Mouse (Mus musculus) embryonic facial prominence, embryonic 14.5 days (tissue): ENCODE data around the gene Ccdc107. TPM values are rescaled to one million over a fixed set of nuclear protein-coding genes. Genes with fewer than 3 reads are reported as not detected.

Experiments used
- polyA plus RNA-seq: library from polyadenylated mRNA; unstranded; fragments of >200 nt; fragmentation: Nextera tagmentation; extraction: Ambion mirVana; gene quantifications from 2 replicates; pipeline ENCODE4 v1.2.1, GENCODE M21; 2014

The Ccdc107 gene
- polyA plus RNA-seq, 1 experiment from 2014 or later = 68.2 TPM

Other genes with a start within 250 kb of the Ccdc107 start
- gene Atp8b5, start 225.7 kb upstream of the Ccdc107 start, polyA plus RNA-seq = 0.14 and 0.36 TPM in 2 replicates
- gene Rusc2, start 110.9 kb upstream of the Ccdc107 start, polyA plus RNA-seq = 11.3 and 11.5 TPM in 2 replicates
- gene Fam166b, start 63.8 kb upstream of the Ccdc107 start, polyA plus RNA-seq = 0.22 and 0.33 TPM in 2 replicates
- 13.2 and 14.8 TPM in 2 replicates for gene Tesk1, start 51.0 kb upstream of the Ccdc107 start, polyA plus RNA-seq
- gene Cd72, start 38.3 kb upstream of the Ccdc107 start, polyA plus RNA-seq = 2.9 and 3.9 TPM in 2 replicates
- not detected in 2 replicates for gene Sit1, start 9.2 kb upstream of the Ccdc107 start, polyA plus RNA-seq
- 22.3 and 29.5 TPM in 2 replicates for gene Arhgef39, start 6.8 kb downstream of the Ccdc107 start, polyA plus RNA-seq
- 0.43 and 1.1 TPM in 2 replicates for gene Car9, start 14.1 kb downstream of the Ccdc107 start, polyA plus RNA-seq
- 811 and 1,069 TPM in 2 replicates for gene Tpm2, start 30.9 kb downstream of the Ccdc107 start, polyA plus RNA-seq
- 79.6 and 83.0 TPM in 2 replicates for gene Creb3, start 69.4 kb downstream of the Ccdc107 start, polyA plus RNA-seq
- gene Tln1, start 69.8 kb downstream of the Ccdc107 start, polyA plus RNA-seq = 67.8 and 70.2 TPM in 2 replicates
- 25.1 and 25.7 TPM in 2 replicates for gene Rgp1, start 85.8 kb downstream of the Ccdc107 start, polyA plus RNA-seq
- gene Gba2, start 86.0 kb downstream of the Ccdc107 start, polyA plus RNA-seq = 15.1 and 19.1 TPM in 2 replicates
- 1.3 and 1.5 TPM in 2 replicates for gene Msmp, start 91.6 kb downstream of the Ccdc107 start, polyA plus RNA-seq
- gene Npr2, start 139.0 kb downstream of the Ccdc107 start, polyA plus RNA-seq = 23.0 and 24.6 TPM in 2 replicates
- 1.5 and 4.0 TPM in 2 replicates for gene Spag8, start 160.7 kb downstream of the Ccdc107 start, polyA plus RNA-seq
- gene Hint2, start 163.6 kb downstream of the Ccdc107 start, polyA plus RNA-seq = 80.2 and 86.2 TPM in 2 replicates
- gene Tmem8b, start 176.1 kb downstream of the Ccdc107 start, polyA plus RNA-seq = 2.7 and 3.4 TPM in 2 replicates
- 3.9 and 4.3 TPM in 2 replicates for gene Fam221b, start 176.2 kb downstream of the Ccdc107 start, polyA plus RNA-seq
- gene Olfr70, start 207.9 kb downstream of the Ccdc107 start, polyA plus RNA-seq = not detected in 2 replicates
- 0.10 and 0.37 TPM in 2 replicates for gene Olfr71, start 217.4 kb downstream of the Ccdc107 start, polyA plus RNA-seq
- gene Hrct1, start 234.3 kb downstream of the Ccdc107 start, polyA plus RNA-seq = 1.4 and 2.1 TPM in 2 replicates
- gene Spaar, start 237.1 kb downstream of the Ccdc107 start, polyA plus RNA-seq = 0.04 and 0.05 TPM in 2 replicates